Mouse (Mus musculus) myocyte (in vitro differentiated cells): ENCODE data around the gene Nexn. TPM values are rescaled to one million over a fixed set of nuclear protein-coding genes. Genes with fewer than 3 reads are reported as not detected.

ENCODE experiments used
- H3K27me3 ChIP-seq: one replicate; pipeline ENCODE4 v1.6.1; 2011; ENCODE audit not compliant: control insufficient read depth, insufficient read depth, insufficient read length
- H3K36me3 ChIP-seq: one replicate; pipeline ENCODE4 v1.6.1; 2011; ENCODE audit not compliant: control insufficient read depth, insufficient read depth
- H3K4me2 ChIP-seq: one replicate; pipeline ENCODE4 v1.6.1; 2011; ENCODE audit warnings: low read depth, control low read depth
- H3K4me3 ChIP-seq: one replicate; pipeline ENCODE4 v1.5.1; 2011; ENCODE audit warnings: mild to moderate bottlenecking, control low read depth, moderate library complexity
- H3K79me2 ChIP-seq: one replicate; pipeline ENCODE4 v1.6.1; 2011; ENCODE audit not compliant: control insufficient read depth, insufficient read depth
- H3ac ChIP-seq: one replicate; pipeline ENCODE4 v1.6.1; 2011; ENCODE audit not compliant: control insufficient read depth, insufficient read length
- CEBPB ChIP-seq: IDR thresholded peaks from 2 replicates; pipeline ENCODE4 v1.6.1; 2011; ENCODE audit warnings: mild to moderate bottlenecking, moderate library complexity; ENCODE audit not compliant: poor library complexity, insufficient read depth, severe bottlenecking
- E2F4 ChIP-seq: IDR thresholded peaks from one replicate; pipeline ENCODE4 v1.6.1; 2011; ENCODE audit warnings: mild to moderate bottlenecking, control low read depth, moderate library complexity; ENCODE audit not compliant: insufficient read depth
- MAX ChIP-seq: IDR thresholded peaks from one replicate; pipeline ENCODE4 v1.6.1; 2011; ENCODE audit warnings: low read depth, mild to moderate bottlenecking, control low read depth
- MYOD1 ChIP-seq, 3 experiments: IDR thresholded peaks; one replicate each; pipeline ENCODE4 v1.6.1; 2011; ENCODE audit warnings: control low read depth in 2 of 3, low read depth in 2 of 3, mild to moderate bottlenecking in 2 of 3, moderate library complexity in 1 of 3; ENCODE audit not compliant: insufficient read length in 2 of 3, control insufficient read depth in 1 of 3
- MYOG ChIP-seq, 3 experiments: IDR thresholded peaks; one replicate each; pipeline ENCODE4 v1.6.1; 2011; ENCODE audit warnings: control low read depth in 2 of 3, low read depth in 2 of 3, mild to moderate bottlenecking in 2 of 3; ENCODE audit not compliant: insufficient read length in 2 of 3, control insufficient read depth in 1 of 3, insufficient read depth in 1 of 3
- POLR2A ChIP-seq: IDR thresholded peaks from one replicate; pipeline ENCODE4 v1.6.1; 2011; ENCODE audit warnings: low read depth, mild to moderate bottlenecking, control low read depth, moderate library complexity; ENCODE audit not compliant: insufficient read length
- POLR2AphosphoS2 ChIP-seq: IDR thresholded peaks from one replicate; pipeline ENCODE4 v1.6.1; 2011; ENCODE audit warnings: low read depth, control low read depth; ENCODE audit not compliant: insufficient read length
- REST ChIP-seq: IDR thresholded peaks from one replicate; pipeline ENCODE4 v1.6.1; 2011; ENCODE audit warnings: mild to moderate bottlenecking, control low read depth, moderate library complexity; ENCODE audit not compliant: insufficient read depth, insufficient read length
- SRF ChIP-seq: IDR thresholded peaks from one replicate; pipeline ENCODE4 v1.6.1; 2011; ENCODE audit warnings: low read depth; ENCODE audit not compliant: control insufficient read depth, insufficient read length
- TCF12 ChIP-seq: IDR thresholded peaks from one replicate; pipeline ENCODE4 v1.6.1; 2011; ENCODE audit warnings: mild to moderate bottlenecking, control low read depth; ENCODE audit not compliant: poor library complexity, insufficient read depth, severe bottlenecking
- TCF3 ChIP-seq: IDR thresholded peaks from one replicate; pipeline ENCODE4 v1.6.1; 2011; ENCODE audit warnings: low read depth, control low read depth; ENCODE audit not compliant: insufficient read length
- USF1 ChIP-seq: IDR thresholded peaks from one replicate; pipeline ENCODE4 v1.6.1; 2011; ENCODE audit warnings: low read depth, mild to moderate bottlenecking, control low read depth, moderate library complexity
- polyA plus RNA-seq: library from polyadenylated mRNA; unstranded; fragments of >200 nt; fragmentation: generic; extraction: Trizol; gene quantifications from one replicate; pipeline ENCODE4 v1.2.1, GENCODE M21; 2012; ENCODE audit warnings: missing spikeins

Nexn gene
- polyA plus RNA-seq, 1 experiment = 24.9 TPM

DNA sequence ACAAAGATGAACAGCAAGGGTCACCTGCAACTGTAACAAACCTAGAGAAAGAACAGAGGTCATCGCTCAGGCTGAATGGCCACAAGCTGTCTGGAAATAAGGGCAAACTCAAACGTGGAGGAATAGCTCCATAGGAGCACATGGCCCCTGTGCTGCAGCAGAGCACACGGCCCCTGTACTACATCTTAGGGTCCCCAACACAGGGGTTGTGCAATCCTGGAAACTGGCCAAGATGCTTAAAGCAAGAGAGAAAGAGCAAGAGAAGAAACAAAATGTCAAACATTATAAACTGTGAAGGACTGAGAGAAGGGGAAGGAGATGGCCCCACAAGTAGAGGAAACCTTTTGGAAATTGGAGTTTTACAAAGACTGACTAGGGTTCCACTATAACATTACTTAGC lies 28.2 kb upstream of the Nexn start:
- no peak overlapping the region for H3K4me3 ChIP-seq
- TF ChIP-seq TCF12 (no peak), MYOG (IDR thresholded peaks at IDR 0.05; ENCODE audit: control insufficient read depth in 1 of 3, insufficient read depth in 1 of 3, insufficient read length in 2 of 3, low read depth in 2 of 3) (no peak), POLR2AphosphoS2 (no peak), MAX (no peak)
- no peaks in the 10 kb centered on the region for H3K79me2 ChIP-seq
- H3K4me2 ChIP-seq = no peak overlapping the region
- no peaks in the 10 kb centered on the region for H3K36me3 ChIP-seq
- H3ac ChIP-seq = no peak overlapping the region
- H3K27me3 ChIP-seq = no peaks in the 10 kb centered on the region

DNA sequence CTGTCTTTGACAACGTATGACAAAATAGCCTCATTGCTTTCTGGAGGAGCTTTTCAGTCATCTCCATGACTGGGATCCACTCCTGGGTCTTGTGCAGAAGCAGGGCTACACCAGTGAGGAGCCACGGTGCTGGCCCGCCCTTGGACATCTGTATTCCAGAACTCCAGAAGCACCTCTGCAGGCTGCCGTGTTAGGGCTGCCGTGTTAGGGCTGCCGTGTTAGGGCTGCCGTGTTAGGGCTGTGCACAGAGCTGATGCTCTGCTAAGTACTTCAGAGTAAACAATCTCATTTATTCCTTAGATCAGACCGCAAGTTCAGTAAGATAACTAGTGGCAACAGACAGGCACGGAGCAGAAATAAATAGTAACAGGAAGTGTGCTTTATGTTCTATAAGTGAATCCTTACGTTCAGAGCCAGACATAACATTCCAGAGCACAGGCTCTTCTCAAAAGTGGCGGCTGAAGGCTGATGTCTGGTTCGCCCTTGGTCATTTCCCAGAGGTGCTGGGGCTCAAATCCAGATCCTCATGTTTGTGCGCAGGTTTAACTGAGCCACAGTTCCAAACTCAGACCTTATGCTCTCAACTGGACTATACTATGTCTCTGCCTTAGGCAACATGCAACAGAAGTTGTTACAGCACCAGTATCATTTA lies 27.5 kb upstream of the Nexn start:
- H3K79me2 ChIP-seq = no peaks in the 10 kb centered on the region
- no peak overlapping the region for H3K4me2 ChIP-seq
- H3K36me3 ChIP-seq = no peaks in the 10 kb centered on the region
- no peak overlapping the region for H3ac ChIP-seq
- H3K27me3 ChIP-seq = no peaks in the 10 kb centered on the region
- TF ChIP-seq POLR2A (no peak), SRF (no peak), POLR2AphosphoS2 (no peak), E2F4 (no peak), TCF3 (no peak)
- H3K4me3 ChIP-seq = no peak overlapping the region

DNA sequence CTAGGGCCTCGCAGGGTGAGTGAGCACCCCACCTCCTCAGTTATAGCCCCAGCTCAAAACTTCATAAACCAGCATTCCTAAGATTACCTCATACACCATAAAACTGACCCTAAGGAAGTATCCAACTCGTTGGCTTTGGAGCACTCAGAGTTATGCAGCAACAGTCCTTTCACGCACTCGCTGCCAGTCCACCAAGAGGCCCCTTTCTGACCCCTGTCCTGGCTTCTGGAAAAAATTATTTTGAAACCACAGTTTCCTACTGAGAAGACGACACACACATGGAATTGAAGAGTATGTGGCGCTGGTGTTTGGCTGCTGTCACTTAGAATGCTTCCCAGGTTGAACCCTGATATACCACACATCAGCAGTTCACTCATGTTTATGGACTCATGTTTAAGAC lies 25.7 kb upstream of the Nexn start:
- Histone ChIP-seq H3ac (no peak overlapping the region), H3K4me2 (no peak overlapping the region), H3K4me3 (no peak overlapping the region), H3K79me2 (no peaks in the 10 kb centered on the region), H3K27me3 (no peaks in the 10 kb centered on the region), H3K36me3 (no peaks in the 10 kb centered on the region)
- TF ChIP-seq CEBPB (no peak), REST (no peak), MAX (no peak), TCF3 (no peak), SRF (no peak), E2F4 (no peak), MYOG (IDR thresholded peaks at IDR 0.05; ENCODE audit: control insufficient read depth in 1 of 3, insufficient read depth in 1 of 3, insufficient read length in 2 of 3, low read depth in 2 of 3) (no peak)

DNA sequence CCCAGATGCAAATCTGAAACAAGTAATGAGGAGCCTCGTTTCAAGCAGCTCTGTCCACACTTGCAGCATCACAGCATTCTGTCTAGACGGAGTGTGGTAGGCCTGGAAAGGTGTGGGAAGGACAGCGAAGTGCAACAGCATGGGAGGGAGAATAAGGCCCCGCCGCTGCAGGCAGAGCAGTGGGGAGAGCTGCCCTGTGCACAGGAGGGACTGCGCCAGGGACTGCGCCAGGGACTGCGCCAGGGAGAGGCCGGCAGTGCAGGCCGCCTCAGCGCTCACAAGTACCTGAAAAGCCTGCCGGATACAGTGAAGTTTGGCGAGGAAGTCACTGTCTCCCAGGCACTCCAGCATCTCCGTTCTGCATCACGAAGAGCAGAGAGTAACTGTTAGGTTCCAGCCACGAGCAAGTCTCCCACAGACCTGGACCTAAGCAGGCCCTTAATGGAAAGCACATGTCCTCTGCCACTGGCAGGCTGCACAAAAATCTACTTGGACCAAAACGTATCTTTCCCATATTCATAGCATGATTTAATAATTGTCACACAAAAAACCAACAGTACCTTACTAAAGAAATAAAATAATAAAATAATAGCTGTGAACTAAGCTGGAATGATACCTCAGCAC lies 24.1 kb upstream of the Nexn start:
- no peak overlapping the region for H3K4me2 ChIP-seq
- no peaks in the 10 kb centered on the region for H3K27me3 ChIP-seq
- no peak overlapping the region for H3ac ChIP-seq
- no peaks in the 10 kb centered on the region for H3K36me3 ChIP-seq
- no peaks in the 10 kb centered on the region for H3K79me2 ChIP-seq
- TF ChIP-seq MYOD1 (IDR thresholded peaks at IDR 0.05; ENCODE audit: control insufficient read depth in 1 of 3, insufficient read length in 2 of 3, low read depth in 2 of 3) (no peak), POLR2A (no peak), MYOG (IDR thresholded peaks at IDR 0.05; ENCODE audit: control insufficient read depth in 1 of 3, insufficient read depth in 1 of 3, insufficient read length in 2 of 3, low read depth in 2 of 3) (no peak), MAX (no peak), USF1 (no peak), SRF (no peak), TCF3 (no peak)
- no peak overlapping the region for H3K4me3 ChIP-seq

DNA sequence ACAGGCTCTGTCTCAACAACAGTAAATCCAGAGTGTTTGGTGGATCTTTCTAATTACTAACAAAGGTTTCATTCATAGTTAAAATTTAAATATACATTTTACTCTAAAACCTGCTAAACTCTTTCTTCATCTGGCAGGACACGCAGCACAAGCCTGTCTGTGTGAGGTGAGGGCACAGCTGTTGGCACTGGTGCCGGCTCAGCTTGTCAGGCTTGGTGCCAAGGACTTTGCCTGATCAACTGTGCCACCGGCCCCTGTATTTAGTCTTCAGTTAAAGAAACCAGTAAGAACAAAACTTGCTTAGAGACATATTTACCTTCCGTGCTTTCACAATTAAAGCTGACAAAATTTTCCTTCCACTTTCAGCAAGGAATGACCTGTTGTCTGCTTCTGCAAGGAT lies 22.6 kb upstream of the Nexn start:
- H3K36me3 ChIP-seq = no peaks in the 10 kb centered on the region
- no peaks in the 10 kb centered on the region for H3K27me3 ChIP-seq
- no peak overlapping the region for H3K4me2 ChIP-seq
- TF ChIP-seq USF1 (no peak), MYOG (IDR thresholded peaks at IDR 0.05; ENCODE audit: control insufficient read depth in 1 of 3, insufficient read depth in 1 of 3, insufficient read length in 2 of 3, low read depth in 2 of 3) (peak in 2 of 3 experiments; percentile 61 to 78), MYOD1 (IDR thresholded peaks at IDR 0.05; ENCODE audit: control insufficient read depth in 1 of 3, insufficient read length in 2 of 3, low read depth in 2 of 3) (peak; percentile 19 to 78 (median 77))
- no peaks in the 10 kb centered on the region for H3K79me2 ChIP-seq
- no peak overlapping the region for H3K4me3 ChIP-seq
- H3ac ChIP-seq = no peak overlapping the region

DNA sequence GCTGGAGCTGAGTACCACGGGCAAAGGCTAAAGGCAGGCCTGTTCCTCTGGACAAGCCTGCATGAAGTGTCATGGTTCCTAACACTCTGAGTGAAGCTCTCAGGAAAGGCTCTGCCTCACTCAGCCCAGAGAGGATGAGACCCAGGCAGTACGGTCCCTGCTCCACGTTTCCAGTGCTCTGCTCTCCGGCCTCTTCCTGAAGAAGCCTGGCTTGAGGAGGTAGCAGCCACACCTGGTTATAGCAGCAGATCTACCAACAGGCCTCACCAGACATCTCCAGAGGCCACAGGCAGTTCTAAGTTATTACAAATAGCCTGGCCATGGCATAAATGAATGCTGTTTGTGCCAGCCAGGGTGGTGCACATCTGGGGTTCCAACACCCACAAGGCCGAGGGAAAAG lies 22.1 kb upstream of the Nexn start:
- H3K79me2 ChIP-seq = no peaks in the 10 kb centered on the region
- no peak overlapping the region for H3ac ChIP-seq
- H3K4me3 ChIP-seq = no peak overlapping the region
- H3K27me3 ChIP-seq = no peaks in the 10 kb centered on the region
- no peaks in the 10 kb centered on the region for H3K36me3 ChIP-seq
- TF ChIP-seq POLR2A (no peak), E2F4 (no peak), TCF12 (no peak), MYOG (IDR thresholded peaks at IDR 0.05; ENCODE audit: control insufficient read depth in 1 of 3, insufficient read depth in 1 of 3, insufficient read length in 2 of 3, low read depth in 2 of 3) (no peak), SRF (no peak)
- H3K4me2 ChIP-seq = no peak overlapping the region
